Mouse (Mus musculus): Measurements from ENCODE around the gene Setd1b.

DNA sequence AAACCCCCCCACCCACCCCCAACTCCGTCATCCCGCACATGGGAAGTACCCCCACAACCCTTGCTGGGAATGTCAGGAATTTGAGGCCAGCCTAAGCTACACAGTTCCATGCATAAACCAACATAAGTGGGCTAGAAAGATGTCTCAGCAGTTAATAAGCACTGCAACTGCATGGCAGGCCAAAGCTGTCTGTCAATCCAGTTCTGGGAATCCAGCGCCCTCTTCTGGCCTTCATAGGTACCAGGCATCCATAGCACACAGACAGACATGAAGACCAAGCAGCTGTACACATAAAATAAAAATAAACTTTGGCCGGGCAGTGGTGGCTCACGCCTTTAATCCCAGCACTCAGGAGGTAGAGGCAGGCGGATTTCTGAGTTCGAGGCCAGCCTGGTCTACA is 13.4 kb downstream of the Setd1b start:
- TF ChIP-seq MAFK (IDR thresholded peaks at IDR 0.05; ENCODE audit: borderline replicate concordance, low read depth, low read length) (no peak), CTCF (IDR thresholded peaks at IDR 0.05 in 2 of 3, conservative IDR thresholded peaks at IDR 0.05 in 1 of 3; ENCODE audit: control insufficient read depth in 1 of 3, insufficient read depth in 1 of 3, low read depth in 2 of 3, low read length in 3 of 3, poor library complexity in 1 of 3, severe bottlenecking in 1 of 3) (peak; percentile 79 to 92 (median 85)), RCOR1 (IDR thresholded peaks at IDR 0.05; ENCODE audit: low read depth, low read length) (no peak), USF2 (IDR thresholded peaks at IDR 0.05; ENCODE audit: borderline replicate concordance in 1 of 2, insufficient read depth in 1 of 2, low read depth in 1 of 2, low read length in 2 of 2) (no peak), TAL1 (IDR thresholded peaks at IDR 0.05; ENCODE audit: low read length) (no peak), POLR2A (IDR thresholded peaks at IDR 0.05; ENCODE audit: control insufficient read depth in 1 of 2, insufficient read depth in 1 of 2, low read depth in 1 of 2, low read length in 2 of 2, poor library complexity in 1 of 2) (no peak)

Measured in MEL (cell line).